In the genomic region with DNA sequence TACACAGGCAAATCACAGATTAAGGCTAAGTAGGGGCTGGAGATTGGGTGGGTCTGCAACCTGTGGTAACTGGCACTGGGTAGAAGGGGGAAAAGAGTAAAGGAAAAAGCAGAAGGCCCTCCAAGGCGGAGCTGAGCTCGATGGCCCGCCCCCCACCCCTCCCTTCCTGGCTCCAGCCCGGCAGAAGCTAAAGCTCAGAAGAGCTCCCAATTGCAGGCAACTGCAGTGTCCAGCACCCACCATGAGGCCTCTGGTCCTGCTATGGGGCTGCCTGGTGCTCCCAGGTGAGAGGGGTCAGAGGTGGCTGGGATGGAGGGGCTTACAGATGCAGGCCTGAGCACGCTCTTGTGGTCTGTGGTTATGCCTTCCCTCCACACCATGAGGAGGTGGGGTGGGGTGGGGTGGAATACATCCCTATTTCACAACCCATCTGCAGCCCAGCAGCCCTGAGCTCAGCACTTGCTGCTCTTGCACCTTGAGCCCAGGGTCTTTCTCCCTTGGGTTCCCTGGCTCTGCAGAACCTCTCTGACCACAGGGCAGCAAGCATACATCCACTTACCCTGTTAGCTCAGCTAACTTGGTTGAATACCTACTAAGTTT, we compare ENCODE assay signal across 13 mouse cellular contexts. TPM values are rescaled to one million over a fixed set of nuclear protein-coding genes. Genes with fewer than 3 reads are reported as not detected.
DNase-seq lines count a peak whose midpoint lies in the region; ATAC-seq and TF ChIP-seq lines count a peak whose summit lies in the region.
"Had no signal": no experiment of that assay in that cellular context is flagged by ENCODE, and none has a peak within 500 bp of the region (broad histone marks: within the 10 kb centered on the region; RNA-seq: fewer than 3 reads in every experiment).

A gene (plus strand): TSS at position 160 of the 600 bp plus-strand sequence.

- peaks cover 7% of the 10 kb centered on the region for H3K9me3 ChIP-seq in embryonic facial prominence, embryonic 11.5 days (replicated peaks; ENCODE audit: control insufficient read depth, low read length)
- peaks cover 18% of the 10 kb centered on the region for H3K9me3 ChIP-seq in embryonic facial prominence, embryonic 10.5 days

- TF ChIP-seq CTCF in thymus, adult 2 months (IDR thresholded peaks at IDR 0.05; ENCODE audit: borderline replicate concordance, control insufficient read depth, extremely low read depth, insufficient read depth, low read length, poor library complexity), result no peak
- TF ChIP-seq CTCF in olfactory bulb, adult 2 months (IDR thresholded peaks at IDR 0.05; ENCODE audit: insufficient read depth, low read depth, low read length), result no peak

- H3K27ac ChIP-seq in embryonic facial prominence, embryonic 11.5 days (replicated peaks; ENCODE audit: low read depth, low read length), result no peak within 1 kb of the TSS
- H3K27ac ChIP-seq in embryonic facial prominence, embryonic 10.5 days (replicated peaks), result no peak within 1 kb of the TSS
- H3K27ac ChIP-seq in thymus, adult 2 months (ENCODE audit: control insufficient read depth, insufficient read depth, low read length), result no peak within 1 kb of the TSS
- no peak within 1 kb of the TSS for H3K27ac ChIP-seq in olfactory bulb, adult 2 months (ENCODE audit: insufficient read depth, low read depth, low read length)
- H3K27ac ChIP-seq: lung, embryonic 15.5 days had no signal

- H3K9ac ChIP-seq in embryonic facial prominence, embryonic 11.5 days (replicated peaks; ENCODE audit: low read length), result no peak within 1 kb of the TSS
- H3K9ac ChIP-seq: lung, embryonic 15.5 days had no signal

- H3K4me3 ChIP-seq in embryonic facial prominence, embryonic 11.5 days (ENCODE audit: low read depth, low read length), result no peak within 1 kb of the TSS
- no peak within 1 kb of the TSS for H3K4me3 ChIP-seq in embryonic facial prominence, embryonic 10.5 days
- H3K4me3 ChIP-seq in thymus, adult 2 months (ENCODE audit: control insufficient read depth, insufficient read depth, low read length), result no peak within 1 kb of the TSS
- no peak within 1 kb of the TSS for H3K4me3 ChIP-seq in olfactory bulb, adult 2 months (ENCODE audit: insufficient read depth, low read depth, low read length)
- H3K4me3 ChIP-seq: lung, embryonic 15.5 days had no signal

- no peaks in the 10 kb centered on the region for H3K36me3 ChIP-seq in embryonic facial prominence, embryonic 11.5 days (replicated peaks; ENCODE audit: control insufficient read depth, insufficient read depth, low read depth, low read length)
- H3K36me3 ChIP-seq in embryonic facial prominence, embryonic 10.5 days (replicated peaks), result 0 out of 2 replicates have a peak, but pooled peaks cover 2% of the 10 kb centered on the region
- no peaks in the 10 kb centered on the region for H3K36me3 ChIP-seq in thymus, adult 2 months (ENCODE audit: control insufficient read depth, insufficient read depth, low read length)
- H3K36me3 ChIP-seq: lung, embryonic 15.5 days had no signal

- DNase-seq in embryonic facial prominence, embryonic 11.5 days (ENCODE audit: low spot score), result no peak
- no peak for DNase-seq in embryonic facial prominence, embryonic 10.5 days (ENCODE audit: low spot score)
- no peak for DNase-seq in thymus, adult 2 months
- DNase-seq in thymus, postnatal 36 days, result no peak
- DNase-seq in heart, adult 8-10 months (ENCODE audit: low spot score), result no peak
- no peak for DNase-seq in right cerebral cortex, postnatal 25 days
- DNase-seq in embryo, embryonic 9.5 days (ENCODE audit: extremely low spot score), result no peak

- no peak for TF ChIP-seq POLR2A in thymus, adult 2 months (IDR thresholded peaks at IDR 0.05; ENCODE audit: control insufficient read depth, extremely low read depth, insufficient read depth, low read length, poor library complexity)
- no peak for TF ChIP-seq POLR2A in olfactory bulb, adult 2 months (IDR thresholded peaks at IDR 0.05; ENCODE audit: insufficient read depth, low read depth, low read length)

- H3K27me3 ChIP-seq in embryonic facial prominence, embryonic 11.5 days (ENCODE audit: control insufficient read depth, insufficient read depth, low read length), result no peaks in the 10 kb centered on the region
- H3K27me3 ChIP-seq in embryonic facial prominence, embryonic 10.5 days (replicated peaks; ENCODE audit: low read depth, poor library complexity, severe bottlenecking), result peaks cover 9% of the 10 kb centered on the region; the same call in 1 of the 2 replicates
- H3K27me3 ChIP-seq in thymus, adult 2 months (ENCODE audit: control insufficient read depth, insufficient read depth, low read length), result no peaks in the 10 kb centered on the region
- H3K27me3 ChIP-seq: Patski had no signal

- no peak within 1 kb of the TSS for H3K4me2 ChIP-seq in embryonic facial prominence, embryonic 11.5 days (ENCODE audit: low read depth, low read length)
- H3K4me2 ChIP-seq: lung, embryonic 15.5 days had no signal

- H3K4me1 ChIP-seq in embryonic facial prominence, embryonic 11.5 days (ENCODE audit: control insufficient read depth, insufficient read depth, low read length), result no peaks in the 10 kb centered on the region
- peaks cover 11% of the 10 kb centered on the region; the same call in 1 of the 2 replicates for H3K4me1 ChIP-seq in embryonic facial prominence, embryonic 10.5 days
- no peaks in the 10 kb centered on the region for H3K4me1 ChIP-seq in thymus, adult 2 months (replicated peaks; ENCODE audit: control insufficient read depth, insufficient read depth, low read length)
- H3K4me1 ChIP-seq in olfactory bulb, adult 2 months (ENCODE audit: control insufficient read depth, insufficient read depth, low read length), result no peaks in the 10 kb centered on the region

- 68% methylated on average over 5 of the region's 5 CpGs for WGBS in embryonic facial prominence, embryonic 11.5 days
- WGBS in embryonic facial prominence, embryonic 10.5 days, result 62% methylated on average over 5 of the region's 5 CpGs
- WGBS in thymus, adult 2 months, result 8% methylated on average over 4 of the region's 5 CpGs
- WGBS in olfactory bulb, adult 2 months, result 66% methylated on average over 5 of the region's 5 CpGs

- ATAC-seq in embryonic facial prominence, embryonic 11.5 days (replicated peaks; ENCODE audit: insufficient number of reproducible peaks, low FRiP score, low TSS enrichment, low read depth), result 0 out of 2 replicates have a peak, but pooled peaks have one; percentile 21
- ATAC-seq: hindbrain, embryonic 16.5 days; Patski had no signal

RNA-seq across cellular contexts. Expression of the gene that starts here (rescaled TPM):
- polyA plus RNA-seq in embryonic facial prominence, embryonic 11.5 days (2014; fragmentation: Nextera tagmentation; extraction: Ambion mirVana), result 0.17 and 0.32 TPM in 2 replicates
- polyA plus RNA-seq in embryonic facial prominence, embryonic 10.5 days (2016; fragmentation: Nextera tagmentation; extraction: Ambion mirVana), result 0.28 and 0.51 TPM in 2 replicates
- 12.5 and 18.3 TPM in 2 replicates for polyA plus RNA-seq in thymus, adult 2 months (2012; rRNA removed)
- 10 to 100 TPM; 56.7 to 79.2 (median 64.0) TPM for total RNA-seq in heart, adult 8-10 months (2022)
- not detected in 2 replicates for polyA plus RNA-seq in olfactory bulb, adult 2 months (2012; ENCODE audit: insufficient read depth, insufficient read length, low replicate concordance, missing spikeins)
- total RNA-seq: layer of hippocampus, postnatal 25 days; midbrain, postnatal 0 days had no signal
- polyA plus RNA-seq: Patski had no signal

Comparison
In these comparisons a context has a peak if more than half of its experiments do, and no peak if none do; other contexts are left out.
1. Peak in ATAC-seq in embryonic facial prominence, embryonic 11.5 days; RNA of the gene not detected or under 1 TPM.